Mouse (Mus musculus): ENCODE data around the gene Ankrd11.

Gene Ankrd11

DNA sequence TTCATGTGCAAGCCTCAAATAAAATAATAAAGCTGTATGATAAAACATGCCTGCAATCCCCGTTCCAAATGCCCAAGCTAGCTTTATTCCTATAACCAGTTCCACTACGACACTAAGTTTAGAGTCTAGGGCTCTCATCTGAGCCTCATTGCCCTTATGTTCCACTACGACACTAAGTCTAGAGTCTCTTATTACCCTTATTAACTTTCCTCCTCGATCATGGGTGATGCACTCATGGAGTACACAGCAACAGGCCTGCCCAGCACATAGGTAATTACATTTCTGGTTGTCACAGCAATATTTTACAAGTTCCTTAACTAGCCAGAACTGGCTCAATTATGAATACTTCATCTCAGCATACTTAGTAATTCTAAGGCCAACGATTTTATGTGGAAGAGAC lies 36.3 kb downstream of the Ankrd11 start:
- no peak for DNase-seq (ENCODE audit: low read depth, low spot score)

DNA sequence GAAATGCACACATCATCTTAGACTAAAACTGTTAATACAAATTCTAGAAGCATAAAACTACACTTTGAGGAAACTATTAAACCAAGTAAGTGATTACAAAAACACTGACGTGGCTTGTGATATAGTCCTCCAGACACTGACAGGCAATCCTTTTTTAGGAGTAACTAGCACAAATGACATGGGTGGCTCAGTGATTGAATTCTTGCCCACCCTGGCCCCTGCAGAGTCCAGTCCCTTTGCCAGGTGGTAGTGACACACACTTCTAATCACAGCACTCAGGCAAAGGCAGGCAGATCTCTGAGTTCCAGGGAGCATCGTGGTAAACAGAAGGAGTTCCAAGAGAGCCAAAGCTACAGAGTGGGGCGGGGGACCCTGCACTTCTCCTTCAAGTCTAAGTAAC lies 36.7 kb downstream of the Ankrd11 start:
- DNase-seq (ENCODE audit: low read depth, low spot score), result no peak

DNA sequence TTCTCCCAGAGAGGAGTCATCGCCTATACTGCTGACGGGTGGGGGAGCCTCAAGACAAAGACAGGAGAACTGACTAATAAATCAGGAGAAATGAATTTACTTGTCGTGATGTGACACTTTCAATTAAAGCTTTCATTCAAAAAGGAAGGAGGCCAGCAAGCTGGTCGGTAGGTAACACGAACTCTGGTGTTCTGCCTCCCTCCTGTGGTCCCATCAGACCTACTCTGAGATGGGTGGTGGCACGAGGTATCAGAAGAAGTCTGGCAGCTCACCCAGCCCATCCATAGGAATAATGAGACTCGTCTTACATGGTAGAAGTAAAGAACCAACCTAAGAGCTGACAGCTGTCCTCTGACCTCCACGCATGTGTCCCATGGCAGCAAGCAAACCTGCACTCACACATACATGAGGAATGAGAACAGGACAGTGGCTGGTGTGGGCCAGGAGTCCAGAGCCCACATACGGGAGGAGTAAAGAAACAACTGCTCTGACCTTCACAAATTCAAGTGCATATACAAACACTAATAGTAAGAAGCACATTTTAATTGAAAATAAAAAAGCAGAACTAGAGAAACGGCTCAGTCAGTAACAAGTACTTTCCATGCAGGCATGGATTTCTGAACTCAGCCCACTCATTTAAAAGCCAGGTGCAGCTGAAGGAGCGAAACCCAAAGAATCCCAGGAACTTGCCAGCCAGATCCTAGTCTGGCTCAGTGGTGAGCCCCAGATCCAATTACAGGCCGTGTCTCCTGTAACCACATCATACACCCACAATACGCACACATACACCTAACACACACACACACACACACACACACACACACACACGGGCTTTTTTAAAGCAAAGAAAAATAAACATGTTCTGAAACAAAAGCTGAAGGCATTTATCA lies 37.8 kb downstream of the Ankrd11 start:
- no peak for DNase-seq (ENCODE audit: low read depth, low spot score)

DNA sequence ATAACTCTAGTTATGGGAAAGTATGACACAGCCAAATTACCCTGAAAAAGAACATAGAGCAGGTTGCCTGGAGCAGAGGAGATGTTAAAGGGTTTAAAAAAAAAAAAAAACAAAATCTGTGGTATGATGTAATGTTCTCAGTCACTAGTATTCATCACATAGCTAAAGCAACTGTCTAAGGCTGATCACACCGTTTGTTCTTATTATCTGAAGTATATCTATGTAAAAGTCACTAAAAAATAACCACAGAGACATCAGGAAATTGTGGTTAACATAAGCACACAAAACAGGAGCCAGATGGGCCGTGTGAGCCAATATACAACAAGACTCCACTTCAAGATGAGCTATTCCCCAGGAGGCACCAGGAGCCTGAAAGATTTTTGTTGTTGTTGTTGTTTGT lies 41.8 kb downstream of the Ankrd11 start:
- DNase-seq (ENCODE audit: low read depth, low spot score), result no peak

DNA sequence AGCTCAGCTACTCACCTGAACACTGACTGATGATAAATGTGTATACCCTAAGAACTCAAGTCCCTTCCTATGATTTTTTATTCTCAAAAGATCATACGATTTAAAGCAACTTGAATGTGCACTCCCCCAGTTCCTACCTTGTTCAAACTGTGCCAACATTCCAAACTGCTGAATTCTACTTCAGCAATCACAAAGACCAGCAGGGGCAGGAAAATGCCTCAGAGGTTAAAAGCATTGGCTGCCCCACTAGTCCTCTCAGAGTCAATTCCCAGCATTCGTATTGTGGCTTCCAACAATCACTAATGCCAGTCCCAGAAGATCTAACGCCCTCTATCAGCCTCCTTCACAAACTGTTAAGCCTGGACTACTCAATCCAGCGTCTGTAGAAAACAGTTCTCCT lies 44.1 kb downstream of the Ankrd11 start:
- DNase-seq (ENCODE audit: low read depth, low spot score), result no peak

DNA sequence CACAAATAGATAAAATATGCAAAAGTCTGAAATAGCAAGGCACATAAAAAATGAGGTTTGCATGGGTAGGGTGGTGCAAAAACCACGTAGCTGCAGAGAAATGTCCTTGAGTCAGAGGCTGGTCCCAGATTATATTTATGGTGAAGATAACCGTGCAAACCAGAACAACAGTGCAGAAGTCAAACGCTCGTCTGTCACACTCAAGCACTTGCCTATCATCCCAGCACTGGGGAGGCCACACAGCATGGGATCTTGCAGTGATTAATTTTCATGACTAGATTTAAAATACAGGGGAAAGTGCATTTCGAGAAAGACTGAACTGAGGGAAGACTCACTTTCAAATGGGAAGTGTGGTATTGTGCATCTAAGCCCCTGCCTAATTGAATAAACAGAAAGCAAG lies 48.3 kb downstream of the Ankrd11 start:
- DNase-seq (ENCODE audit: low read depth, low spot score), result no peak

DNA sequence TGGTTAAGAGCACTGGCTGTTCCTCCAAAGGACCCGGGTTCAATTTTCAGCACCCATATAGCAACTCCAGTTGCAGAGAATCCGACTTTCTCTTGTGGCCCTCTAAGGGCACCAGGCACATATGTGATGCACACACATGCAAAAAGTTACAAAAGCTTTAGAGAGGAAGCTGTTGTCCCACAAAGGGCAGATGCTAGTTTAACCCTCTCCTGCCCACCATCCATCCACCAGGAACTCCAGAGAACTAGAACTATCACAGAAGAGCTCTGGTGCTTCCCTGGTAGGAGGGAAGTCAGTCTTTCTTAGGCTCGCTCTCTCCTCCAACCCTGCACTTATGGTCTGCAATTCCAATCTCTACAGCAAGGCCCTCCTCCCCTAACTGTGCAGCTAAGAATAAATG lies 49.0 kb downstream of the Ankrd11 start:
- no peak for DNase-seq (ENCODE audit: low read depth, low spot score)

DNA sequence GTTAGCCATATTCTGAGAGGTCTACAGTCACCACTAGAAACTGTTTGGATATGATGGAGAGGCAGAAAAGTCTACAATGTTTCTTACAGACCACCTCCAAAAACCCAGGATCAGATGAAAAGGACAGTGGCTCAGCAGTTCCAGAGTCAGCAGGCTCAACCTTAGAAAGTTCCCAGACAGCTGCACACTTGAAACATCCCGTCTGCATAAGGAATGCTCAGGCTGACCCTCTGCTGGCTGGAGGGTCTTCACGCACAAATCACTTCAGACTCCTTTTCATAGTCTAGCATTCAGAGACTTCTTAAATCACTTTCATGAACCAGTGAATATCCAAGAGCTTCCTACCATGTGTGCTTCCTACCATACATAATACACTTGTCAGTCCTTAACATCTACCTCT lies 49.8 kb downstream of the Ankrd11 start:
- no peak for DNase-seq (ENCODE audit: low read depth, low spot score)

DNA sequence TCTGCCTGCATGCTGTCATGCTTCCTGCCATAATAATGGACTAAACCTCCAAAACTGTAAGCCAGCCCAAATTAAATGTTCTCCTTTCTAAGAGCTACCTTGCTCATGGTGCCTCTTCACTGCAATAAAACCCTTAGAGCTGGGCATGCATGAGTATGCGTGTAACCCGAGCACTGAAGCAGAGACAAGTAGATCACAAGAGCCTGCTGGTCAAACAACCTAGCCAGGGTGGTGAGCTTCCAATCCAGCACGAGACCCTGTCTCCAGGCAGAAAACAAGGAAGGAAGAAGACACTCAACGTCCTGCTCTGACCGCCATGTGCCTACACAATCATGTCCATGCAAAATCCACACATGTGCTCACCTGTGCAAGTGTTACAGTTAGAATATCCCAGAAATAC lies 50.7 kb downstream of the Ankrd11 start:
- DNase-seq (ENCODE audit: low read depth, low spot score), result no peak

DNA sequence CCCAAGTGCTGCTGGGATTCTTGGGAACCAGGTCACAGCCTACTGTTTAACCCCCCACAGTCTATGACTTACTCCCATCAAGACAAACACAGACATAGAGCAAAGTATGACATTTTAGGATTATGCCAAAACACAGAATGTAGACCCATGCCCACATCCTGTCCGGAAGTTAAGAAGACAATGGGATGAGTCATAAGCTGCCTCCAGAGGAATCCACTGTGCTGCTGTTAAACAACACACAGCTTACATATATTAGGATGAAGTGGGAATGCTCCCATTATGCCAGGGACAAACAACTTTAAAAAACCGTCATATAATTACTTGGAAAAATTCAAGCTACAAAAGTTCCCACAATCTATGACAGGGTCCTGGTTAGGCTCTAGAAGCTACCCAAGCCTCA lies 52.1 kb downstream of the Ankrd11 start:
- no peak for DNase-seq (ENCODE audit: low read depth, low spot score)

DNA sequence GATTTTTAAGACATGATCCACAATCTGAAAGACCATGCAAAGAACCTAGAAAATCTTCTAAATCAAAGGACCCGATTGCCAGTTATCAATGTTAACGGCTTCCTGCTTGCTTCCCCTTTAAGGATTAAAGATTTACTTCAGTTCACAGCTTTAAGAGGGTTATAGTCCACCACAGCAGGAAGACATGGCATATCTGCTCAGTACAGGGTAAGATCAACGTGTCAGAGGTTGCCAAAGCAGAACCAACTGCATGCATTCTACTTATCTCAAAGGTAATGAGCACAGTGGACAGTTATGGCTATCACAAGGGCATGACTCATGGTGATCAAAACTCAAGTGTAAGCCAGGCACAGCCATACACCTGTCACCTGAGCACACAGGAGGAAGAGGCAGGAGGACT lies 53.1 kb downstream of the Ankrd11 start:
- no peak for DNase-seq (ENCODE audit: low read depth, low spot score)

DNA sequence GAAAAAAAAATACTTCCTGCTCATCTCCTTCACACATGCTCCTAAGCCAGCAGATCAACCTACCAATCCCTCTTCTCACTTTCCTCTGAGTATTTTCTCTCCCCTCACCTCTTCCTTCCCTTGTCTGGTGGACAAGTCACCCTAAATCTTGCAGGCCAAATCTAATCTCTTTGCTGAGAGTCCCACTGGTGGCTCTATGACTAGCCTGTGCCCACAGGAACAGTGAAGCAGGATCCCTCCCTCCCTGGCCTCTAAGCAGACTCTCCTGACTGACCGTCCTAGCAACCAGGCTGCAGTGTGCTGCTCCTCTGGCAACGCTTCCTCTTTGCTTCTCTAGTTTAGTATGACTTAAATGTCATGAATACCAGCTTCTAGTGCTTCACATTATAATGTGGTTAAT lies 54.8 kb downstream of the Ankrd11 start:
- DNase-seq (ENCODE audit: low read depth, low spot score), result no peak

DNA sequence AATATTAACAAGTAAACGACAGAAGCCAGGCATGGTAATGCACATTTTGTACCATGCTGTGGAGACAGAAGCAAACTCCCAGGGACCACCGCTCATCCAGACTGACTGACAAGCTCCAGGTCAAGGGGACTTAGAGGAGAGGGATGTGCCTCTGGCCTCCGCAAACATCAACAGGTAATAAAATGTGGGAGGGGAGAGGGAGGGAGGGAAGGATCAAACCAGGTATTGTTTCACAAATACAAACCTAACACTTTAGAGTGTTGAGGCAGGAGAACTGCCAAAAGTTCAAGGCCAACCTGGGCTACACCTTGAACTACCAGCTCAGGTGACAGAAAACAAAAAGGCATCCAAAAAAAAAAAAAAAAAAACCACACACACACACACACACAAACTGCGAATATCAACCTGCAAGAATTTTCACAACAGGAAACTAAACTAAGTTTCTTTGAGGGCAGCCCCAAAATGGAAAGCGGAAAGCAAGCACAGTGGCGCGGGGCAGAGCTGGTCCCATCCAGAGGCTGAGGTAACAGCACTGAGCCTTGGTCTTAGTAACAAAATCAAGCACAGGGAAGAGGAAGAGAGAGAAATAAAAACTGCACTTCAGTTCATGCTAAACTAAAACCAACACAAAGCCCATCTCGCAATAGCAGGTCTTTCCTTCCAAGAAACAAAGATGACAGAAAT lies 55.4 kb downstream of the Ankrd11 start:
- DNase-seq (ENCODE audit: low read depth, low spot score), result peak; percentile 66

DNA sequence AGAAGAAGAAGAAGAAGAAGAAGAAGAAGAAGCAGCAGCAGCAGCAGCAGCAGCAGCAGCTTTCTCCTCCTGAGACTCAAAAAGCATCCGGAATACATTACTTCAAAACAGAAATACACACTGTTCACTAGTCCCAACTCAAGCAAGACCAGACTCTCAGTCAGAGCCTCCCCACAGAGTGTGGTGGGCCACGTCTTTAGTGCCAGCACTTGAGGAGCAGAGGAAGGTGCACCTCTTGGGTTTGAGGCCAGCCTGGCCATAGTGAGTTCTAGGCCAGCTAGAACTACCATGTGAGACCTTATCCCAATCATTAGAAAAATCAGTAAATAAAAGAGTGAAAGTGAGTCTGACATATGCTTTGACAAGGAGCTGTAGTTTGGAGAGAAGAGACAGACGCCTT lies 57.9 kb downstream of the Ankrd11 start:
- no peak for DNase-seq (ENCODE audit: low read depth, low spot score)

DNA sequence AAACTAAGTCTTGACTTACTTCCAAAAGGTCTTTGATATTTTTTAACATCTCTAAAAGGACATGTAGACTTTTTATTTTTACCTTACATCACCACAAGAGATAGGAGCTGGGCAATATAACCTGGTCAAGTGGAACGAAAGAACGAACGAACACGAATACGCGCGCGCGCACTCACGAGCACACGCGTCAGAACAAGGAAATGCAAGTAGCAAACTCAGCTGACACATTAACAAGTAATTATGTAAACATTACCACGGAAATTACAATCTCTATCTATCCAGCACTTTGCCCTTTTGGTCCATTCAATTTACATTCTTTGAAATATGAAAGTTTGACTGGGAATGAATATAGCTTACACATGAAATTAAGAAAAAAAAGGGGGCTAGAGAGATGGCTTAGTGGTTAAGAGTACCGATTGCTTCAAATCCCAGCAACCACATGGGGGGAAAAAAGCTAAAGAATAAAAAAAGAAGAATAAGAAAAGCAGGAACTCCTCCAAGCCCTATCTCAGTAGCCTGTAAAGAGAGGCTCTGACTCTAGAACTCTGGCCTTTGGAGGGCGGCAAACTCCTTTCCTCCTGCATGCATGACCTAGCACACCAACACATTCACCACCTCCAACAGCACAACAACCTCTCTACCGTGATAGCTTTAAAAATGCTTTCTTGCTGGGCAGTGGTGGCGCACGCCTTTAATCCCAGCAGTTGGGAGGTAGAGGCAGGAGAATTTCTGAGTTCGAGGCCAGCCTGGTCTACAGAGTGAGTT lies 58.7 kb downstream of the Ankrd11 start:
- no peak for DNase-seq (ENCODE audit: low read depth, low spot score)

DNA sequence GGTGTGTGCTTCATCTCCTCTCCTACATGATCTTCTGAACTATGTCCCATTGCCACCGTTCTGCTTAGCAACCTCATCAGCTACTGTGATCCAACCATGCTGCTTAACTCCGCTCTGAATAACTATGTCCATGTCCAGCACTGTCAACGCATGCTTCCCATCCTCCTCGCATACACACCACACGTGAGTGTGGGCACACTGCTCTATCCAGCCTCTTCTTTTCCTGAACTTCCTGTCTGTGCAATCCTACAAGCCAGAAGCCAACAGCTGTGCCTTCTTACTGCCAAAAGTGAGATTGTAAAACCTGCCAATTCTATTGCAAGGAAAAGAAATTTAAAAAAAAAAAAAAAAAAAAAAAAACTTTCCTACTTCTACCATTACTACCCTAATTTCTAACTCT lies 60.4 kb downstream of the Ankrd11 start:
- DNase-seq (ENCODE audit: low read depth, low spot score), result no peak

DNA sequence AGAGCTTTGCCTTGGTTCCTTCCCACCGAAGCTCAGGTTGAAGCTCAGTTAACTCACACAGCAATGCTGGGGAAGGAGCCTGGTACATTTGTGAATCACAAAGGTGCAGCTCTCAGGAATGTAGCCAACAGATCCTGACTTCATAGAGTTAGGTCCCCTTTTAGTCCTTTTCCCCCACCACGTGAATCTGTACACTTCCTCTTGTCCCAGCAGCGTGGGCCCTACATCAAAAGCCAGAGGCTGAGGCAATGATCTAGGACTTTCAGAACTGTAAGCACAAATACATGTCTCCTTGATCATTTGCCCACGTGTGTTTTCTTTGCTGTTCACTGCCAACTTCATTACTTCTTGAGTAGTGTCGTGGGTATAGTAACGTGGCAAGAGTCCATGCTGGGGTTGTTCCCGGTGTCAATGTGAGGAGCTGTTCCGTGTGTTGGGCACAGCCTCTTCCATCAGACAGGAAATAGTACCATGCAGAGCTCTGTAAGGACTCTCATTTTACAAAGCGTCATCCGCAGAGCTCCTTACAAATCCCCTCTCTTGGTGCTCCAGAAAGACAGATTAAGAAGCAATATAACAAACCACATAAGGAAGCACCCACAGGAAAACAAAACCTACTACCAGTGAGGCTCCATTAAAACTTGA lies 62.1 kb downstream of the Ankrd11 start:
- DNase-seq (ENCODE audit: low read depth, low spot score), result peak; percentile 31

DNA sequence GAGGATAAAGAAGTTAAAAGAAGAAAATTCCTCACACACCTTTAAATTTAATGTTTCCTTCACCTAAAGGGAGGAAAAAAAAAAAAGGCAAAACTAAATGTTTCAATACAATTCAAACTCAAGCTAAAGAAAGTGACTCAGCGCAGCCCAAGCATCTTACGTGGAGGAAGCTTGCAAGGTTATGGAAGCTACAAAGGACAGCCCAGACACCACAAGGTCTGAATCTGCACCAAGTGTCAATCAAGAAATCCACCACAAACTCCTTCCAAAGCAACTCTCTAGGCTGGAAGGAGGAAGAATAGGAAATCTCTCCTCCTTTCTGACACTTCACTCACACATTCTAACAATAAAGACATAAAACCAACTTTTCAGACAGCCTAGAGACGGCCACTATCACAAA lies 62.7 kb downstream of the Ankrd11 start:
- no peak for DNase-seq (ENCODE audit: low read depth, low spot score)

DNA sequence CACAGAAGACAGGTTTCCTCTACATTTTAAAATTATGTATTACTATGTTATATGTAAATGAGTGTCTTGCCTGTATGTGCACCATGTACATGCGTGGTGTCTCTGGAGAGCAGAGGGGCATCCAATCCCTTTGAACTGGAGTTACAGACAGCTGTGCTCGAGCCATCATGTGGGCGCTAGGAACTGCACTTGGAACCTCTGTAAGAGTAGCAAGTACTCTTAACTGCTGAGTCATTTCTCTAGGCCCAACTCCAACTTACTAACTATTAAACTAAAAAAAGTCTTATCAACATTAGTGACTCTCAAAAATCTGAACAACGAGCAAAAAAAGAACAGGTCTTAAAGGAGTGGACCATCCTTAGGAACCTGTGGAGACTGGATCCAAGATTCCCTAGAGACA lies 66.0 kb downstream of the Ankrd11 start:
- no peak for DNase-seq (ENCODE audit: low read depth, low spot score)

DNA sequence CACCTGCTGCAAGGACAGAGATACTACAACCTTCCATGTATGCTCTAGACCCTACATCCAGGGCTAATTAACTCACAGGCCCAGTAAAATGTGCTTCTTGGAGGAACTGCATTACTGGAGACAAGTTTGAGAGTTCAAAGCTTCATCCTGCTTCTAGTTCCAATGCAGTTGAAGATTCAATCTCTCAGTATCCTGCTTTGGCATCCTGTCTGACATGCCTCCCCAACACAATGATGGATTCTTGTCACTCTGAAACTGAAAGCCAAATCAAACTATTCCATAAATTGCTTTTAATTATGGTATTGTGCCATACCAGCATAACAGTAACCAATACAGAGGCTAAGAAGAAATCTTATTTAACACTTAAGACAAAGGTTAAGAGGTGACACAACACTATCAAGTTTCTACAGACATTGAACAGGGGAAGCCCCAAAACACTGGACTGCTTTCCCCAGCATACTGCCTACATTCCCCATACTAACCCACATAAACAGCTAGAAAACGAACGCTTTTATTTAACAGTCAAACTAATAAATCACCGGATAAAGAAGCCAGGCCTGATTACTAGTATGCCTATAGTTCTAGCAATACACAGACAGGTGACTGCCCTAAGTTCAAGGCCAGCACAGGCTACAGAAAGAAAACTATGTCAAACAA lies 72.0 kb downstream of the Ankrd11 start:
- no peak for DNase-seq (ENCODE audit: low read depth, low spot score)

DNA sequence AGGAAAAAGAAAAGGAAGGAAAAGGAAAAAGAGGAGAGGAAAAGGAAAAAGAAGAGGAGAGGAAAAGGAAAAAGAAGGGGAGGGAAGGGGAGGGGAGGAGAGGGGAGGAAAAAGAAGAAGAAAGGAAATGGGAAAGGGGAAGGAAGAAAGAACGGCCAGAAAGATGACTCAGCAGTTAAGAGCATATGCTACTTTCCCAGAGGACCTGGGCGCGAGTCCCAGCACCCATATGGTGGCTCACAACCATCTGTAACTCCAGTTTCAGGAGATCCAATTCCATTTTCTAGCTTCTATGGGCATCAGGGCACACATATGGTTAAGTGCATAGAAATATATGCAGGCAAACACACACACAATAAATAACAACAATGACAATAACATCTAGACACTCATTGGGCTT lies 73.9 kb downstream of the Ankrd11 start:
- no peak for DNase-seq (ENCODE audit: low read depth, low spot score)

DNA sequence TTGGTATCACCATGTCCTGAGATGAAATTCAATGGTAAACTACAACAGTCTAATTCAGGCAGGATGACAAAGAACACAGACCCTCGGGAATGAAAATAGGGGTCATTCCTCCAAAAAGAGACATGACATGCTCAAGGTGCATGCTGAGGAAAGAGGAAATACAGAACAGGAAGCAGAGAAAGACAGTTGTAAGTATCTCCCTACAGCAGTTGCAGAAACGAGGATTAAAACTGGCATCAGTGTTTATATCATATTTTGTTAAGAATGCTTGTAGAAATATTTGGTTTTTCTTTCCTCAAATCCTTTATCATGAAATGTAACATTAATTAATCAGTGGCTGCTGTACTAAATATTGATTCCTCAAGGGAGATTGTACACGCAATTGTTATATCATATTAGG lies 75.4 kb downstream of the Ankrd11 start:
- DNase-seq (ENCODE audit: low read depth, low spot score), result no peak

Measured in ES-CJ7 (cell line).